Mouse (Mus musculus) spleen, embryonic (tissue): ENCODE measurements around the gene Krt76.

Experiments used
- CTCF ChIA-PET: fragments of 350-600 bp; sonication (Branson Sonifier 250); formaldehyde crosslinking; loops from one replicate; lab custom pipeline; 2022; lab: Charles Lee

The Krt76 gene

DNA sequence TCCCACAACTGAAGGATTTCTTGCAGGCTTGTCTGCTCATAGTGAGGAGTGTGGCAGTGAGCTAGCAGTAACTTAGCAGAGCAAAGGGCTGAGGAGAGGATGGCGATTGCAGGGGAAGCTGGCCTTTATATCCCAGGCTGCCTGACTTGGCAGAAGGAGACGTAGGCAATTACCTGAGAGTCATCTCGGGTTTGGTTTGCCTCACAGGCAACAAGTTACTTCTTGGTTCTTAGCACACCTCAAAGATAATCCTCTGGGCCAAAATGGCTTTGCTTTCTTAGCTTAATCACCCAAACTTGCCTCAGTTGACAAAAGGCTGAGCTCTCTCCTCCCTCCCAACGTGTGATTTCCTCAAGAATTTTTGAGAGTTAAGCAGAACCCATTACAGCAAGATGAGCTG is at the start of gene Krt76:
Gene Krt76 (minus strand): TSS at position 101 of the 400 bp plus-strand sequence.
- CTCF ChIA-PET, result no interaction called here

DNA sequence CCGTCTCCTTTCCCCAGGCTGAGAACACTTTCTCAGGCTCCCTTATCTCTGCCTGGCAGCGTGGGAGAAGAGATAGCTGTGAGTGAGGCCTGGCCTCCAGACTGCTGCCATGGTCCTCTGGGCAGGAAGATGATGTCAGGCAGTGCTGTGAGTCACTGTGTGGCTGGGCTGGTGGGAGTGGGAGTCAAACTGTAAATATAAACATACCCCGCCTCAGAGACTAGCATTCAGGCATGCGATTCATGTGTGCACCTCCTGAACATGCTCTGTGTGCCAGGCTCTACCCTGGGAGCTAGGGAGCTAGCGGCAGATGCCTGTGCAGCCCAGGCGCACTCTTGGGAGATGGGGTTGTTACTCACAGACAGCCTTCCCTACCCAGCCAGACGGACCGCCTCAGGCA is 49.2 kb upstream of the Krt76 start:
- CTCF ChIA-PET, result no interaction called here

DNA sequence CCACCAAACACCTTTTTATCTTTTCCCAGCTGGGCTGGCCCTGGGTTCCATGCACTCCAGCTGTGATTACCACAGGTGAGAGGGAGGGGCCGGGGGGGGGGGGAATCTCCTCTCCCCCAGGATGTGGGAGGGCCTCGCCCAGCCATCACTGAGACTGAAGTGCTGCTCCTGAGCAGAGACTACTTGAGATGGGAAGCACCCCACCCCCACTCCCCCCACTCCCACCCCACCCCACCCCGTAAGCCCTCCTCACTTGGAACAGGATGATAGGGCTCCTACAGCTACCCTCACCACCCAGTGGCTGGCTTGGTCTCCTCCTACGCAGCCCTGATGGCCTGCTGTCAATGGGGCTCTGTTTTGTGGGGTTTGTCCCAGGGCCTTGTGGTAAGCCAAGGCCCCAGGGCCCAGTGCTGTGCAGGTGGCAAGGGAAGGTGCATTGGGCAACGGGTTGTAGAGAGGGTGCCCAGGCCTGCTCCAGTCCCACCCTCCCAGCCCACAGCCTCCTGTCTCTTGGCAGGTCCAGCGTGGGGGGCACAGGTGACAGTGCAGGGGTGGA is 47.6 kb upstream of the Krt76 start, which contains the start of gene Krt79:
Gene Krt79 (minus strand): TSS at position 51 of the 556 bp plus-strand sequence.
- CTCF ChIA-PET, result no interaction called here

DNA sequence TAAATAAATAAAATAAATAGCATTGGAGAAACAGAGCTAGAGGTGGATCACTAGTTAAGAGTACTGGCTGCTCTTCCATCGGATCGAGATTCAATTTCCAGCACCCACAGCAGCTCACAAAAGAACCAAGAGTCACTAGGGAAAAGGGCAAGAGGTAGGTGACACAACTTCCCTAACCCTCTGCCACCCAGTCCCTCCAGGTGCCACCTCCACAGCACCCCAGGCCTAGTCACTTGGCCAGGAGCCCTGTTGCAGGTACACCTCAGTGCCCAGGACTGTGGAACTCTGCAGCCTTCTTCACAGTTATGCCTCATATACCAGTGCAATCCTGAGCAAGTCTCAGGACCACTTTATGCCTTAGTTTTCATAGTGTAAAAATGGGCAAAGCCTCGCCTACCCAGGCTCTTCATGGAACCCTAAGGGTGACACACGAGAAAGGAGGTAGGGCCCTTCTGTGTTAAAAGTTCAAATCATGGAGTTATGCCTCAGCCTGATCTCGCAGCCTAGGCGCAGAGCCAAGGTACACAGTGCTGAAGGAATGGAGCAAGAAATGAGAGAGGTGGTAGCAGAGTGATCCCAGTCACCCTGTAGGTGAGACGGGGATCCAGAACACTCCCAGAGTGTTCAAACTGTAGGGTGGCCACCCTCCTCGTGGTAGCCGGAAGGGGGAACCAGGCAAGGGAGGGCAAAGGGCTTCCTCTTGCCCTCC is 46.0 kb upstream of the Krt76 start:
- CTCF ChIA-PET, result no interaction called here

DNA sequence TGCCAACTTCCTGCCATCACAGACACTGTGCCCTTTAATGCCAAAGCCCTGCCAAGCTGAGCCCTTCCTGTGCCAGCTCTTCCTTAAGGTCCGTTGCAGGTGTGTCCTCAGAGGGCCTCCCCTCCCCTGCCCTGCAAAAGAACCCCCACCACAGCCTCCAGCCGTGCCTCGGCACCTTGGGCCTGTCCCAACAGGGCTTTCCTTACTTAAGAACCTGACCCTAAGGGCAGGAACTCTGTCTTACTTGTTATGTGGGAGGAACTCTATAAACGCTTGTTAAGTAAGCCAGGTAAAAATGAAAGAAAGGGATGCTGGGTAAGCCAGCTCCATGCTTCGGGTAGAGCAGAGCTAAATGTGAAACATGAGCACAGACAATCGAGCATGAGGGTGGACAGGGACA is 40.3 kb upstream of the Krt76 start:
- CTCF ChIA-PET, result no interaction called here

DNA sequence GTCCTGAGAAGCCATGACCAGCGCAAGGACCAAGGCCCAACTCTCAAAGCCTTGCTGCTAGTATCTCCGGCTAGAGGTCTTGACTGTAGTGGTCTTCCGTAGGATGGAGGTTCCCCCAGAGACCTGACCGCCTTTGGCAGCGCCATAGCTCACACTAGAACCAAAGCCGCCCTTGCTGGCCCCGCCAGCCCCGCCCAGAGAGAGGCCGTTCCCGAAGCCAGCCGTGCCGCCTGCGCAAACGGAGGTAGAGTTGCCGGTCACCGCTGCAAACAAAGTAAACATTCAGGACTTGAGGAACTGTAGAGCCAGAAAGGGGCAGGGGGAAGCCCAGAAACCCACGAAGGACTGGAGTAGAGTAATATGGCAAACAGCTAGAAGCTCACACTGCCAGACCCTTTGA is 36.9 kb upstream of the Krt76 start:
- CTCF ChIA-PET, result no interaction called here

DNA sequence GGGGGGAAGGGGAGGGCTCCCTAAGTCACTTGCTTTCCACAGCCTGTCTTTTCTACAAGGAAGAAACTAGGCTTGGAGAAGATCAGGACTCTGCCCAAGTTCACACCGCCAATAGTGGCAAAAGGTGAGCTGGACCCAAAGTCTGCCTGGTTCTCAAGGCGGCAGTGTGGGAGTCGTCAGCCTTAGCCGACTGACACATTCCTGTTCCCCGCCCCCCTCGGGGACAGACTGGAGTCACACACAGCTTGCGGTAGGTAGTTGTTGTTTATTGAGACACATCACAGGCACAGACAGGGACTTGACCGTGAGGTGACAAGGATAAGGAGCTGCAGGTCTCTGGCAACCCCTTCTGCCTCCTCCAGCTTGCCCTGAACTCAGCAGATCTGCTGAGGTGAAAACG is 36.4 kb upstream of the Krt76 start:
- CTCF ChIA-PET, result no interaction called here

DNA sequence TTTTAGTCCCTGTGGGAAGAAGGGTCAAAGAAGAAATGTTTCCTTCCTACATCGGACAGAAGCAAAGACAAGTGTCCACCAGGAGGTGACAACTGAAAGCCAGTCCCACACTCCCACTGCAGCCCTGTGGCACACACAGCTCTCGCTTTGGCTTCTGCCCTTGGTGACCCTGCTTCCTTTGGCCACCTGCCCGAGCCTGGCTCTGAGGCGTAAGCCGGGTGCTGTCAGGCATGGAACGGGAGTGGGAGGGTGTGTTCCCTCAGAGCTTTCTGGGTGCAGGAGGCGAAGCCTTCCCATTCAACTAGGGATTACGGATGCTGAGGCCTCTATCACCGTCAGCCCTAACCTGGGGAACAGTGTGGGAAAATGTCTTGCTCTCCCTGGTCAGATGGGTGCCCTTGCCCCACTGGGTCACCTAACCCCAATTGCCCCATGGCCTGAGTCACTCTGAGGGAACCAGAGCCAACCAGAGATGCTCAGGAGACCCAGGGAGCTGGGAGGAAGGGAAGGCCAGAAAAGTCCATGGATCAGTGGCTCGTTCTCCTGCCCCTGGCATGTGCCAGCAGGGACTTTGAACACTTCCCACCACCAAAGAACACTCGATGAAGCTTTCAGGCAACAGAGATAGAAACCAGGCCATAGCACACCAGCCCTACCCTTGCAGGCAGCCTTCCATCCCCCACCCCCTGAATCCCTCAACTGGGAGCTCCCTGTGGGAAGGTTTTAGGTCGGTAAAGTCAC is 34.8 kb upstream of the Krt76 start:
- CTCF ChIA-PET, result no interaction called here

DNA sequence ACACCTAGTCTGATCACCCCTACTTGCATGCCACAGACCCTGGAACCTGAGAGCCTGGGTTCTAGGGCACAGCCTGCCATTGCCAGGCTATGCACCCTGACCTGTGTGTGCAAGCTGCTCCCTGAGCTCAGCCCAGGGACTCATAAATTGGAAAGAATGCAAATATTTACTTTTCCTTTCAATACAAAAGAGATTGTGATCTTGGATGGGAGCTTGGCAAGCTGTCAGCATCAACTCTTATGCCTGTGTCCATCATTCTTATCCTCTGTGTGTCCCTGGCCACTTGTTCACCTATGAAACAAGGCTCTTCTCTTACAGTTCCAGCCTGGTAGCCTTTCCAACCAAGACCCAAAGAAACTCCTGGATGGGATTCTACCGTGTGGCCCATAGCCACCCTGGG is 32.3 kb upstream of the Krt76 start:
- CTCF ChIA-PET, result no interaction called here

DNA sequence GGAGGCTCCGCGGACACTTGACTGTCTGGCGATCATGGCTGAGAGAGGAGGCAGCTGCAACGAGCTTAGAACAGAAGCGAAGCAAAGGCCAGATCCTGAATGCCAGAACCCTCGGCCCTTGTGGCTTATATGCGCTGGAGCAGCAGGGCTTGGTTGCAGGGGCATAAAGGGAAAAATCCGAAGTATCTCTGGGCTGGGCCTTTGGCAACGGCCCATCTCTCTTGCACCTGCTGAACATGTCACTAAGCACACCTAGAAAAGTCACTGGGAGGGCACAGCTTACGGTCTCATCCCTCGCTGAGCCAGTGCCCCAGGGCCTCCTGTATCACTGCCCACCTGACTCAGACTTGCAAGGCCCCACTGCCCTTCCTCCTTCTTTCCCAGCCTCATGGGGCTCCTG is 31.9 kb upstream of the Krt76 start, which contains the start of gene Krt4:
Gene Krt4 (minus strand): TSS at position 101 of the 400 bp plus-strand sequence.
- CTCF ChIA-PET, result no interaction called here

DNA sequence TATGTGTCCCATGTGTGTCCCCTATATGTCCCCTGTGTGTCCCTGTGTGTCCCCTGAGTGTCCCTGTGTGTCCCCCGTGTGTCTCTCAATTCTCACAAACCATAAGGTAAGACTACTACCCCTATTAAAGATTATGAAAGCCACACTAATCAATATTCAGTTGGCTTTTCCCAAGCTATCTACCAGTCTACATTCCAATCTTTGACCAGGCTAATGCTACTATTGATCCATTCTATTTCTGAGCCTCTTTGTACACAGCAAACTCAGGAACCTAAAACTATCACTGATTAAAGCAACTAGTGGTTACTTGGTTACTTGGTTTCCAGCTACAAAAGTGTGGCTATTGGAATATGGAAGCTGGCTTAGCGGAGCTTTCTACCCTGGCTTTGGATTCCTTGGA is 29.6 kb upstream of the Krt76 start:
- CTCF ChIA-PET, result no interaction called here

DNA sequence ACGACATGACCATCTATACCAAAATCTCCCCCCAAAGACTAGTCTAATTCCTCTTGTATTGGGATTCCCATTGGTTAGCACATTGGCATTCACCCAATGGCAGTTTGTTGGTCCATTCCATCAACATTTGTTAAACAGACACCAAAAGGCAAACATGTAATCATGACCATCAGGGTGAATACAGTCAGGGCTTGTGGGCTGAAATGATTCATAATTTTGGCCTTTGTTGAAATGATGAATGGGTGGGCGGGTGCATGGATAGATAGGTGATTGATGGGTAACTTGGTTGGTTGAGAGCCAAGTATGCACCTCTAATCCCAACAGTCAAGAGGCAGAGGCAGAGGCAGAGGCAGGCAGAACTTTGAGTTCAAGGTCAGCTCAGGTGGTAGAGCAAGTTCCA is 23.4 kb upstream of the Krt76 start:
- CTCF ChIA-PET, result no interaction called here

DNA sequence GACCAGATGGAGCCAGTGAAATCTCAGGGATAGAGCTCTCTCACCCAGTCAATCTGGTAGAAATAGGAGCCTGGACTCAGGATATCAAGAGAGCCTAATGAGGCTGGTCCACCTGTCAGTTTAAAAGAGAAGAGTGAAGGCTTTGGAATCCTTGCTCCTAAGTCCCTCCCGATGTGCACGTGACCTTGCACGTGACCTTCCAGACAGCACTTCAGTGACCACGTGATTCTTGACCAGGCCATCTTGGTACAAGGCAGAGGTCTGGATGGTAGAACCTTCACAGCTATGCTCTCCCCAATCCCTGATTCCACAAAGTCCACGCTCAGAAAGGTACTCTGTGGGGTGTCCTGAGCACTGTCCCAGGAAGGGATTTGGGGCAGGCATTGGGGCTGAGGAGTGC is 12.1 kb upstream of the Krt76 start:
- CTCF ChIA-PET, result no interaction called here

DNA sequence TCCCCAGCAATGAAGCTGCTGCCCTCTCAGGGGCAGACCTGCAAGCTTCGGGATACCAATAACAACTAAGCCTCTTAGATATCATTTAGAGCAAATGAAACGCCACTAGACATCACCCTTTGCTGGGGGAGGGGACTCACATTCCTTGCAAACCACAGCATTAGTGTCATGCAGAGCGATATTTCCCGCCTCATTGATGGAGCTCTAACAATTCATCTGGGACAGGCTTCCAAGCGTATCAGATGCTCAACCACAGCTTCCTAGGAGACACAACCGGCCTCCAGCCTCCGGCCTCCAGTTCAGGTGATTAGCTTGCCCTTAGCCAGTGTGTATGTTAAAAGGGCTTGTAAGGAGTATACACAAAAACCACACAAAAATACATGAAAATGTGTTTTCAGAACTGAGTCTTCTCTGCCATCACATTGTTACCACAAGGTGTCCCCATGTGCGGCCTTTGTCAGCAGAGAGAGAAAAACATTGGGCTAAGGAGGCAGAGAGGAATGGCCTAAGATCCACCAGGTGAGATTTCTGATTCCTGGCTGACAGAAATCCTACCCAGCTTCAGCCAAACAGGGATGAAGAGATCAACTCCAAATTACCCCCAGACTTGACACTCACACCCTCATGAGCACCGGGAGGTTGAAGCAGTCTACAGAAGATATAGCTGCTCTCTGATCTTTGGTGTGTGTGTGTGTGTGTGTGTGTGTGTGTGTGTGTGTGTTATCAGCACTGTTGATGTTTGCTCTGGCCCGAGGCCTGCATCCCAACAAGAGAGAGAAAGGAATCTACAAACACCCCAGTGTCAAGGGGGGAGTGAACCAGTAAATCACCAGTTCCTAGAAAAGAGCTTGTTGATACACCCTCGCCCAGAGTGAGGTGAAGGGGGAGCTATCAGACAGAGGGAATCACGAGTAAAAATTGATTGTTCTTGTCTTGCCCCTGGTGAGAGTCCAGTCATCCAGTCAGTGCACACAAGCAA is 9.7 kb upstream of the Krt76 start:
- CTCF ChIA-PET, result interaction anchor here (0.6 kb wide), 2 partner anchors 13 to 126 kb away, joined by 5 read pairs; no protein-coding TSS in a partner anchor

DNA sequence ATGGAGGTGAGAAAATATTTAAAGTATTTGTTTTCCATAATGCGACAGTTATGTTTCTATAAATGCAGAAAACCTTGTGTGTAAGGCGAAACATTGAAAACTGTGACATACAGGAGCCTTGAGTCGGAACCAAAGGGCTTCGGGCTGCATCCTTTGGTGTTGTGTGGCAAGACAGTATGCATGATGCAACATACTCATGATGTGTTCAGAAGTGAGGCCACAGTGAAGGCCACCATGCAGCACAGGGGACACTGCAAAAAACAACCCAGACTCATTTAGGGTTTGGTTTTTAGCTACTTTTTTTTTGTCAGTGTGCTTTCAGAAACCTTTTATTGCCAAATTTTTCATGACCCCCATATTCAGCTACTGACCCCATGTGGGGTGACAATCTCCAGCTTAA is 2.5 kb upstream of the Krt76 start:
- CTCF ChIA-PET, result no interaction called here

DNA sequence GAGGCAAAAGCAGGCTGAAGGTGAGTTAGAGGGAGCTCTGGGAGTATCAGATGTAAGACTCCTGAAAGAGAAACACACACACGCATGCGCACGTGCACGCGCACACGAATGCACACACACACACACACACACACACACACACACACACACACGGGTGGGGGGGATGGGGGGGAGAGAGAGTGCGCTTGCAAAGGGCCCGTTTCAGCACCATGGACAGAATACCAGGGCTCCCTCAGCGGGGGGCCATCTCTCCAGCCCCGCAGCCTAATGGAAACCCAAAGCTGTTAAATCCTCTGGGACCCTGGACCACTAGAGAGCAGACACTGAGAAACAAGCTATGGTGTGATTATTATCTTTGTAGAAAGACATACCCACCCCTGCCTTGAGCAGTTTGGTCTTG is 12.9 kb downstream of the Krt76 start:
- CTCF ChIA-PET, result interaction anchor here (0.5 kb wide), 1 partner anchor 1591 kb away, joined by 5 read pairs; no protein-coding TSS in a partner anchor

DNA sequence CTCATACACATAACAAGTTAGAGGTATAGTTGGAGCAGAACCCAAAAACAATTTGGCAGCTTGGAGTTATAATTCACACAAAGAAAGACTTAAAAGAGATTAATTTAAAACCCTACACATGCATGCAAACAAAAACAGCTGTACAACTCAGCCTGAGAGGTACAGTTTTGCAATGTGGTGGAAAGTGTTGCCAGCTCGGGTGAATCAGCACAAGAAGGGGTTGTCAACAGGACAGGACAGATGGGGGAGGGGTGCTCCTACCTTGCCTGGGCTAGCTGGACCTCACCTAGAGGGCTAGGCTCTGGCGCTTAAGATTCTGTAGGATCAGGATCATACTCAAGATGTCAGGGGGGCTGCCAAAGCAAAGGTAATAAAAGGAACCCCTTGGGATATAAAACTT is 14.7 kb downstream of the Krt76 start:
- CTCF ChIA-PET, result no interaction called here

DNA sequence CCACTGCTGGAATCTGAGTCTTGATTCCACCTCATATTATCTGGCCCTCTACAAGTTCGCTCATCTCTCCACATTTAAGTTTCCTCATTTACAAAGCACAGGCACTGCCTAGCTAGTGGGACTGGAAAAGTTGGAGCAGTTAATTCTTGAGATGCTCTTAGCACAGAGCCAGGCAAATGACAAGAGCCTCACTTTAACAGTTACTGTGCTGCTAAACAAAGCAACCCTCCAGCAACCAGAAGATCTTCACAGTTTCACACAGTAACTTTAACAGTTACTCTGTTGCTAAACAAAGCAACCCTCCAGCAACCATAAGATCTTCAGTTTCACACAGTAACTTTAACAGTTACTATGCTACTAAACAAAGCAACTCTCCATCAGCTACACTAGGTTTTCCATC is 18.3 kb downstream of the Krt76 start:
- CTCF ChIA-PET, result no interaction called here

DNA sequence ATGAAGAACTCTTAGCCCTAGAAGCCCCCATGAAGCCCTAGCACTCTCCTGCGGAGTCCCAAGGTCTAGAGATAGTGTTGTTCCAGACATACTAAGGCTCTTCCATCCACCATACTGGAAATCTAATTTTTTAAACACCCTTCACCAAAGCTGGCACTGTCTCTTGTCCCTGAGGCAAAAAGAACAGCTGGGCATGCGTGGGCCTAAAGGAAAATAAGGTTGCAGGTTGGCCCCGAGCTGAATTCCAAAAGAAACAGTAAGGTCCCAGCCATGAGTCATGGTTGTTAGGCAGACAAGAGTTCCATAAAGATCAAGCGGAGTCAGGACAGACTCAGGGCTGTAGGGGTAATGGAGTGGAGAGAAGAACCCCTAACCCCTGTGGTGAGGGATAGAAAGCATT is 19.5 kb downstream of the Krt76 start:
- CTCF ChIA-PET, result no interaction called here

DNA sequence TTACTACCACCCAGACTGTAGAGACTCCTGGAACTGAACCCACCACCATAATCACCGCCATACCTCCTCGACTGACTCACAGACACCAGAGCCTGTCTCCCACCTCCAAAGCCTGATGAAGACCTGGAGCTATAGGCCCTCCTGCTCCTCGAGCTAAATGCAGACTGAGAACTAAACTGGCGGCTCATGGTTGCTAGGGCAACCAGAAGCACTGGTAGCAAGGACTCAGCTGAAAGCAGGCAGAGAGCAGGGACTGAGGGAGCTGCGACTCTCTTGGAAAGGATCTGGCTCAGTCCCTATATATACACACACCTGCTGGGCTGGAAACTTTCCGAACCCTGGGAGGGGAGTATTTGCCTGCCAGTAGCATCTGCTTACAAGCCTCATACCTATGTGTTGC is 23.3 kb downstream of the Krt76 start, which contains the start of gene Krt77:
Gene Krt77 (minus strand): TSS at position 275 of the 400 bp plus-strand sequence.
- CTCF ChIA-PET, result no interaction called here

DNA sequence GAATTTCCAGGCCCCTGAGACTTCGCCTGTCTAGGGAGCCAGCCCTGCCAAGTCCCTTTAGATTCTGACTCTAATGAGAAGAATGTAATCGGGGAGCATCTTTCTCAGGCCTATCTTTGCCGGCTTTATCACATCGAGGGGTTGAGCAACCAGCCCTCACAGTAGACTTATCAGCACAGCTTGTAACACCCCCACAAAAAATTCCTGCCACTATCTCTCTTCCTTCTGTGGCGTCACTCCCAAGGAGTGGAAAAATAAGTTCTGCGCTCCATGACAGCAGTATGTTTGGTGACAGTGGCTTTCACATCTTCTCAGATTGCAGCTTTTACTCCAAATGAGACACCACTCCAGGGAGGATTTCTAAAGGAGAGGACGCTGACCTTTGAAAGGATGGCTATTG is 26.0 kb downstream of the Krt76 start:
- CTCF ChIA-PET, result no interaction called here
